Mouse (Mus musculus) cerebellum, adult 11 months (tissue): ENCODE results near the gene Dll3.

Experiments used
- DNase-seq: peaks from one replicate; pipeline ENCODE4 v3.0.0; 2022

Dll3 gene

GRCm38 (mm10) chr7:28306216-28306615 is 4.2 kb upstream of the Dll3 start:
- no peak for DNase-seq

DNA sequence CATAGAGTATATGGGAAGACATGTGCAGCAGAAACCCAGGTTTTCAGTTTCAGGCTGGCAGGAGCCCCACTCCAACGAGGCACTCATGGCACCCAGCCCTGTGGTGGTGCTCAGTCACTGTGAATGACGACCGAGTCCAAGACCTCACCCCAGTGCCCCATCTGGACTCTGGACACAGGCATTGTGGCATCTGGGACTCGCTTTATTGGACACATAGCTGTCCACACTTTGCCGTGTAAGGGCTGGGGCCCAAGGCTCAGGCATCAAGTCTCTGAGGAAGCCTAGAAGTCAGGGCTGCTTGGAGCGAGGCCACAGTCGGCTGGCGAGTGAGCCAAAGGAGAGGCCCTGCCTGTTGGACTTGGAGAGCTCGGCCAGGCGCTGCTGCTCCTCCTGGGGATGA is 3.6 kb upstream of the Dll3 start:
- DNase-seq: no peak

DNA sequence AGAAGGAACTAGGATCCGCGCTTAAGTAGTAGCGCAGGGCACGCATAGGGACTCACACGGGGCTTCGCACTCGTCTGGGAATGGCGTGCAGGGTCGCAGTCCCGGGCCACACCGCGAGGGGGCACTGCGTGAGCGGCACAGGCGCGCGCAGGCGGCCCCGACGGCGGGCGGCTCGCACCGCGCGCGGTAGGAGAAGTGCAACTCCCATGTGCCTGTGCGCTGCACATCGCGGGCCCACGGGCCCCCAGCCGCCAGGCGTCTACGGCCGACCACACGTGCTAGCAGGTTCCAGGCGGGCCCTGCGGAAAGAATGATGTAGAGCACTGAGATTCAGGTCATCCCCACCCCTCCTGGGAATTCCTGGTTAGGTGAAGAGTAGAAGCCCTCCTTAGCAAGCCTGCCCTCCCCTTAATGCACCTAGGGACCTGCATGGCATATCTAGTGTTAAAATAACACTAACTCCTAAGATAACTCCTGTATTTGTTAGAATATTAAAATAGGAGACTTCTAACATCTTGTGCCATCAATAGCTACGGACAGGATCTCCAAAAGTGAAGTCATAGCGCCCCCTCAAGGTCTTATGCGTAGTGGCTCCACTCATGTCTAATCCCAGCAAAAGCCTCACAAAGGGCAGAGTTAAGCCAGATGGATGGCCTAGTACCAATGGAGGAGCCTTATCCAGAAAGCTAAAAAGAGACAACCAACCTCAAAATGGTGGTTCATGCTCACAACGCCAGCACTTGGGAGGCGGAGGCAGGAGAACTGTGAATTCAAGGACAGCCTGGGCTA is 3.0 kb downstream of the Dll3 start:
- DNase-seq: peak; percentile 46

GRCm38 (mm10) chr7:28294481-28294880 is 7.6 kb downstream of the Dll3 start:
- DNase-seq: no peak

DNA sequence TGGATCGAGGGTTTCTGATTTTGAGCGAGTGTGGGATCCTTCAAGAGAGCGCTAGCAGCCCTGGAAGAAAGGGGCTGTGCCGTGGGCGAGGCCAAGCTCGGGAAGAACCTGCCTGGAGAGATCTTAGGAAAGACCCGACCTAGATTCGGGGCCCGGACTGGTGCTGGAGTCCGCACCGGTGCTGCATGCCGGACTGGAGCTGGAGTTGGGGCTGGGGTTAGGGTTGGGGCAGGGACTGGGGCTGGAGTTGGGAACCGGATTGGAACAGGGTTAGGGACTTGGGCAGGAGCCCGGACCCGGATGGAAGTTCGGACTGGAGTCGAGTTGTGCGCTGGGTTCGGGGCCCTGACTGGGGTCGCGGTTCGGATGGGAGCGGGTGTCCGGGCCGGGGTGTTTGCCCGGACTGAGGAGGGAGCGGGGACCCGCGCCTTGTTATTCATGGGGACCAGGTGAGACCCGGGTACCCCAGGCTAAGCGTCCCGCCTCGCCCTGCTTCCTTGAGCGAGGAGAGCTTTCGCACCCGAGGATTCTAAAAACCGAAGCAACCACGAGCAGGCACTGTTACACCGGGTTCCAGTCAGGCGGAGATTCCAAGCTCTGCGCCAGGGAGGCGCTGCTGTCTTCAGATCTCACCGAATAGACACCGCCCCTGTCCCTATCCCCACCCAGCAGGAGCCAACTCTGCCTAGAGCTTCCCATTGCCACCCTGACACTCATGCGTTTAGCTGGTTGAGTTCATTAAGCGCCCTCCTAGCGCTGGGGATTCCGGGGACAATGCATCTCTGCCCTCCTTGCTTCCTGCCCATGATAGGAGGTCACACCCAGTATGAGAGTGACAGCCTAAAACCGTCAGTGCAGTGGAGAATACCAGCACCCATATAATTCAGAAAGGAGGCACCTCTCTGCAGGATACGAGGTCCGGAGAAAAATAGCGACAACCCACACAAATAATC is 11.1 kb downstream of the Dll3 start, which contains the start of gene Selenov:
TSS of gene Selenov (minus strand) at position 549 of the 953 bp plus-strand sequence.
- no peak for DNase-seq

DNA sequence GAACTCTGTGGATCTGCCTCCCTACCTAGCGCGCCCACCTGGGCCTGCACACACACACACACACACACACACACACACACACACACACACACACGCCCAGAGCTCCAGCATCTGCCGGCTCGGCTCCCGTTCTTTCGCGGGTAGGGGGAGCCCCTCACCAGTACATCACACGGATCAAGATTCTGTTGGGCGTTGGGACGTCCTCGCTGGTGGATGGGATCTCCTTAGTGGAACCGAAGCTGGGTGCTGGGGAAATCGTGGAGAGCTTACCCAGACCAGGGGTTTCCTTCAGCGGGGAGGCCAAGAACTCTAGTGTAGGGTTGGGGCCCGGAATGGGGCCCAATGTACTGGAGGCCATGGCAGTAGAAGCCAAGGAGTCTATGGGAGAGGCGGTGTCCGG is 11.9 kb downstream of the Dll3 start:
- no peak for DNase-seq

DNA sequence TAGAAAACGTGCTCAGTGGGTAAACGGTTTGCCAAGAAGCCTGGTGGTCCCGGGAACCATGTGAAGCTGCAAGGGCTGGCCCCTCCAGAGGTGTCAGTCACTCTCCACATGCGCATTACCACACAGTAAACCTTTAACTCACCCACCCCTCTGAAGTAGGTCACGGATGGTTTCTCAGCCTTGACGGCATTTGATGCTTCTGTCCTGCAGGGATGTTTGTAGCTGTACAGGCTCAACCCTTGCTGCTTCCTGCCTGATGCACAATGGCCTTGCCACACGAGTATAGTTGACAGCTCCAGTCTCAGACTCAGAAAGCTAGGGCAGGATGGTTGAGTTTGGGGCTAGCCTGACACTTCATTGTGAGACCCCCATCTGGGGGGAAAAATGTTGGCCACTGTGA is 21.4 kb downstream of the Dll3 start:
- no peak for DNase-seq

DNA sequence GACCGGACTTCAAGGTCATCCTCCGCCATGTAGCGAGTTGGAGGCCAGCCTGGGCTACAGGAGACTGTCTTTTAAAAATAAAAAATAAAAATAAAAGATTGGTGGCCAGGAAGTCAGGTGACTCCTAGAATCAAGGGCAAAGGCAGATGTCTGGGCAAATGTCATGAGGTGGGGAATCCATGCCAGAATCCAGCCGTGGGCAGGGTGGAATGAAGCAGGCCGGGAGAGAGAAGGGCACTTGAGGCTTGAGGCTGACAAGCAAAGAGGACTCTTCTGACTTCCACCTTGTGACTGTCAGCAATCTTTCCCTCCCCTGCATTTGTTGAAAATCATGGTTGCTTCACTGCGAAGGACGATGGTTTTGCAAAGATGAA is 23.8 kb downstream of the Dll3 start:
- DNase-seq: no peak

- DNase-seq: peak; percentile 97
These were observed 24.3 kb downstream of the Dll3 start, which contains the start of gene Eid2b for GRCm38 (mm10) chr7:28277615-28278278. Eid2b (plus strand) TSS chr7:28277739.

- no peak for DNase-seq
These were observed 24.8 kb downstream of the Dll3 start for GRCm38 (mm10) chr7:28277237-28277614.

- no peak for DNase-seq
These were observed 30.3 kb downstream of the Dll3 start for GRCm38 (mm10) chr7:28271761-28272160.

DNA sequence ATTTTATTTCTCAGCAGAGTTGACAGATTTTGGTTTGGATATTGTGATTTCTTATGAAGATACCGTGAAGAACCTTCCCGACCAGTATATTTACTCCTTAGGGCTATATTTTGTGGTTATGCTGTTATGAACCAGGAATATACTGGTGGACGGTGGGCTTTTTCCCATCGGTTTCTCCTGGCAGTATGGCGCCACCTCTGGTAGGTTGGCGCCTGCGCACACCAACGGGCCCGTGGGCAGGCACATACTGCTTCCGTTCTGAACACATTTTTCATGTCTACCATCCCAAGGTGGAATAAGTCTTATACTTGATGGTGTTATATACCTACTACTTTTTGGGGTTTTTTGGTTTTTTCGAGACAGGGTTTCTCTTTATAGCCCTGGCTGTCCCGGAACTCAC is 32.7 kb downstream of the Dll3 start:
- DNase-seq: no peak

DNA sequence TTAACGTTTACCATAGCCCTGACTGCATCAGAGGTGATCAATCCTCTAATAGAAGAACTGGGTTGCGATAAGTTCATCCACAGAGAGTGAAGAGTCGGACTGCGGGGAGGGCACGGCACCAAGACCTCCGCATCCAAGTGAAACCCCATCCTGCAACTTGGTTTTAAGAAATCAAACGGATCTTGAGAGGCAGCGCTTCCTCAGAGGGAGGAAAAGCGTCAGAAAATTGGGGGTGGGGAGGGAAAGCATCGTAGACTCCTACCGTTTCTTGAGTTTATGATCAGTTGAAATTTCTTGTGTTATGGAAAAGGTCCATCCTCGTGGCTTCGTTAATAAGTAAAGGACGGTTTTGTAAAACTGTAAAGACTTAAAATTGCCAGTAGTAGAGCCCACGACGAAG is 33.5 kb downstream of the Dll3 start:
- DNase-seq: no peak

GRCm38 (mm10) chr7:28268042-28268531 is 34.0 kb downstream of the Dll3 start:
- peak; percentile 57 for DNase-seq

GRCm38 (mm10) chr7:28267129-28268041 is 34.7 kb downstream of the Dll3 start, which contains the start of gene Eid2:
Eid2 (plus strand) TSS chr7:28267881.
- DNase-seq: peak; percentile 89

DNA sequence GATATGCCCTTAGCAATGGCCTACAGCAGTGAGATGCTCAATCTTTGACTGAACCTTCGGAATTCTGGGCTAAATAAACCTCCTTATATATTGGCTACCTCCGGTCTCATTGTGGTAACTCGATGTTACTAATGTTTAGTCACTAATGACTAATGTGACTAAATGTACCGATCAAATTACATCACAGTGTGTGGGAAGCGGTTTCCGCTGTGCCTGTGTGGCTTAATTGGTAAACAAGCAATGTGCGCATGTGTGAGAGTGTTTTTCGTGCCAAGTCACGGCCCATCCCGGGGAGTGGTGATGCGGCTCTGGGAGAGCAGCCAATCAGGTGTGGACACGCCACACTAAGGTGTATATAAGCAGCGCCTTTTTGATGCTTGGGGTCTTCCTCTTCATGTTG is 36.6 kb downstream of the Dll3 start:
- no peak for DNase-seq

DNA sequence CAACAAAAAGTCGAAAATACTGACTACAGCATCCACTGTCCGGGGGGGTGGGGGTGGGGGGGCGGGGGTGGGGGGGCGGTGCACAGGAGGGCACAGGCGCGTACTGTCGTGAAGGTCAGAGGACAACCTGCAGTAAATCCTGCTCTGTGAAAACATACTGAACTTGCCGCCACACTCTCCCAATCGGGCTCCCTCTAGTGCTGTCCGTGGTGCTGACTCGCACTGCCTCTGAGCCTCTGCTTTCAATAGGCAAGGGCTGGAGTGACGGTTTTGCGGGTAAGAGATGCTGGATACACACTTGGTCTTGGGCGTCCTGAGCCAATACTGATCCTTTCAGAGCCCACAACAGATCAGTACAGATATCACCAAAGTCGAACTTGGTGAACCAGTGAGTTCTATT is 38.3 kb downstream of the Dll3 start:
- no peak for DNase-seq

DNA sequence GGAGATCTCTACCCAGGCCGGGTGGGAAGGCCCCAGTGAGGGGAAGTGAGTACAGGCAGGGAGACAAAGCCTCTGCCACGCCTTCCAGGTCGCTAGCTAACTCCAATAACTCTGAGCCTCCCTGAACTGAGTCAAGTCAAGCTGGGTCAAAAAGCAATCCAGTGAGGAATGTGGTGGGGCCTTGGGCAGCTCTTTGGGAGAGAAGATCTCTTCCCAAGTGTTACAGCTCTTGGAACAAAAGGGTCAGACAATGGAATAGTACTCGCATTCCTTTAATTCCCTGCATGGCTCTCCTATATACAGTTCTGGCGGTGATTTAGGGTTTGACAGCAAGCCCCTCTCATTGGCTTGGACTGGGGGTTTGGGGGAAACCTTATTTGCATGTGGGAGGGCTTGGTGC is 39.2 kb downstream of the Dll3 start:
- DNase-seq: no peak

DNA sequence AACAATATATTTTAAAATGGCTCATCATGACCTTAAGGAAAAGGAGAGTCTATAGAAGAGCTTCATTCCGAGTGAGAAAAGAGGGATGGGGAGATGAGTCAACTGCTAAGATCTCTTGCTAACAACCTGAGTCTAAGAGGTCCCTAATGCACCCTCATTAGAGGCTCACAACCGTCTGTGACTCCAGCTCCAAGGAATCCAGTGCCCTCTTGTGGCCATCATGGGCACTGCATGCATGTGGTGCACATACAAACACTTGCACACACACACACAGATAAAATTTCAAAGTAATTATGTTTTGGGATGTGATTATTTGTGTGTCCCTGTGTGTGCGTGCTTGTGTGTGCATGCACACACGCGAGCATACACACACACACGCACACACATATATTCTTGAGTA is 46.6 kb downstream of the Dll3 start:
- no peak for DNase-seq

GRCm38 (mm10) chr7:28254591-28254990 is 47.4 kb downstream of the Dll3 start:
- no peak for DNase-seq

- no peak for DNase-seq
These were observed 50.1 kb downstream of the Dll3 start for GRCm38 (mm10) chr7:28251976-28252375.

GRCm38 (mm10) chr7:28248957-28249356 is 53.1 kb downstream of the Dll3 start:
- DNase-seq: no peak
